Mouse (Mus musculus): ENCODE results near the gene Sult1c2. TPM values are rescaled to one million over a fixed set of nuclear protein-coding genes. Genes with fewer than 3 reads are reported as not detected.

Gene Sult1c2
- not detected for polyA plus RNA-seq (2017; shearing (Covaris generic))

DNA sequence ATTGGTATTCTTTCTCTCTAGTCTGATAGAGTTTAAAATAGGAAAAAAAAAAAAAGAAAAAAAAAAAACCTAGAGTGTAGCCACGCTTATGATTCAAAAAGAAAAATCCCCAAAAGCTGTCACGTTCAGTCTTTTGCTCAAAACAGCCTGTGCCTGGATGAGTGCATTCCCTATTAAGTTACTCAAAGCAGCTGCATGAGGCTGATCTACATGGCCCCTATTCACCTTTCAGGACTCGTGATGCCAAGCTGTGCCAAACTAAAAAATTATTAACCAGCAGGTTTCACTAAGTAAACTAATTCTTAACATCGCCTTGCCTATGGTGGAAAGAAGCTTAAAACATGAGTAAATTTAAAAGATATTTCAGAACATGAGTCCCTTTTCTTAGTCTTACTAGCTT is at the start of gene Sult1c2:
Gene Sult1c2, minus strand, starts transcription at position 134 of the 400 bp plus-strand sequence.

Other genes starting within 250 kb of the Sult1c2 start
- gene Sgo1, start 157.0 kb downstream of the Sult1c2 start, polyA plus RNA-seq (2017; shearing (Covaris generic)) = 1 to 10 TPM; 4.5 to 6.4 TPM
- not detected for gene Sult1c1, start 144.3 kb upstream of the Sult1c2 start, polyA plus RNA-seq (2017; shearing (Covaris generic))